Mouse (Mus musculus) megakaryocyte, embryonic 14.5 days (primary cell): ENCODE results near the gene Gm21060.
"Not testable (repeated sequence)": the region's sequence is repeated elsewhere in the genome, so short reads cannot be mapped to it uniquely, and the experiment has no call there.

ENCODE experiments used
- FLI1 ChIP-seq: IDR thresholded peaks from 2 replicates; pipeline ENCODE4 v1.6.1; 2012; ENCODE audit warnings: low read length, inconsistent platforms, mixed read lengths
- GATA1 ChIP-seq: IDR thresholded peaks from 3 replicates; pipeline ENCODE4 v1.6.1; 2012; ENCODE audit warnings: mixed read lengths, low read length, inconsistent platforms, borderline replicate concordance

GRCm38 (mm10) chr19:61247334-61247733 is 49.5 kb downstream of the Gm21060 start:
- TF ChIP-seq GATA1, FLI1: not testable (repeated sequence)
